Mouse (Mus musculus): ENCODE data around the gene Foxn3. TPM values are rescaled to one million over a fixed set of nuclear protein-coding genes. Genes with fewer than 3 reads are reported as not detected.

The Foxn3 gene
- total RNA-seq, 1 experiment from 2014 or later = 68.9 TPM

GRCm38 (mm10) chr12:99385897-99386834, 177.2 kb downstream of the Foxn3 start:
- peak; percentile 54 for DNase-seq

DNA sequence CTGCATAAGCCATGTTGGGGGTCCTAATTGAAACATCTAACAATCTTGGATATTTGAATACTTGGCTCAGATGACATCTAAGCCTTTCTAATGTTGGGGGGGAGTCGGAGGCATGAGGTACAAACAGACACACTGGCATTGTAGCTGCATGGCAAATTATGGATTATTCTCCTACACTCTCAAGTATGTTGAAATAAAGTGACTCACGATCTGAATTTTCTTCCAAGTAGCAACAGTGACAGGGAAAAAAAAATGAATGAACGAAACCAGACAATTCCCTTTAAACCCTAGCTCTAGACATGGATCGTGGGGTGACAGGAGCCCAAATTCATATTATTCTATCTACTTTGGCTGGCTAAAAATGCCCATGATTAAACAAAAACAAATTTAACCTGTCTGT, 178.3 kb downstream of the Foxn3 start:
- DNase-seq = no peak

DNA sequence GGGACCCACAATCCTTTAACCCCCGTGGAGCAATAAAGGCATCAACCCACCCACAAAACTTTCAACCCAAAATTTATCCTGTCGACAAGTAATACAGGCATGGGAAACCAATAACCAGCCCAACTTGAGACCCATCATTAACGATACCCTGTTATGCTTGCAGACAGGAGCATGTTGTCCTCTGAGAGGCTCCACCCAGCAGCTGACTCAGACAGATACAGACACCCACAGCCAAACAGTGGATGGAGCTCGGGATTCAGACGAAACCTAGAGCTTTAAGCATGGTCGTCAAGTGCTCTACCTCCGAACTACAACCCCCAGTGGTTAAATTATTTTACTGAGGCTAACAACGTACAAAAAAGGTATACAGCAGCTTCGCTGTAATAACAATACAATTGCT, 182.1 kb downstream of the Foxn3 start:
- DNase-seq = no peak

DNA sequence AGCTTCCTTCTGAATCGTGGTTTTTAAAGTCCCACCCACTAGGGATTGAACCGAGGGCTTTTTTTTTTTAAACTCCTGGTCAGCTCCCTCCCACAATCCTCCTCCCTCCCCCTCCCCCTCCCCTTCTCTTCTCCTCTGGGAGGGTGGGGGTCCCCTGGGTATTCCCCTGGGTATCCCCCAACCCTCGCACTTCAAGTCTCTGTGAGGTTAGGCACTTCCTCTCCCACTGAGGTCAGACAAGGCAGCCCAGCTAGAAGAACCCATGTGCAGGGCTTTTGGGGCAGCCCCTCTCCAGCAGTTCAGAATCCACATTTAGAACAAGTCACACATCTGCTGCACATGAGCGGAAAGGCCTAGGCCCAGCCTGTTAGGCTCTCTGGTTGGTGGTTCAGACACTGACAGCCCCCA, 182.5 kb downstream of the Foxn3 start:
- no peak for DNase-seq

GRCm38 (mm10) chr12:99380124-99380523, 183.3 kb downstream of the Foxn3 start:
- no peak for DNase-seq

- DNase-seq = no peak
Measured at GRCm38 (mm10) chr12:99378284-99378683, 185.1 kb downstream of the Foxn3 start.

- no peak for DNase-seq
Measured at GRCm38 (mm10) chr12:99377705-99378104, 185.7 kb downstream of the Foxn3 start.

DNA sequence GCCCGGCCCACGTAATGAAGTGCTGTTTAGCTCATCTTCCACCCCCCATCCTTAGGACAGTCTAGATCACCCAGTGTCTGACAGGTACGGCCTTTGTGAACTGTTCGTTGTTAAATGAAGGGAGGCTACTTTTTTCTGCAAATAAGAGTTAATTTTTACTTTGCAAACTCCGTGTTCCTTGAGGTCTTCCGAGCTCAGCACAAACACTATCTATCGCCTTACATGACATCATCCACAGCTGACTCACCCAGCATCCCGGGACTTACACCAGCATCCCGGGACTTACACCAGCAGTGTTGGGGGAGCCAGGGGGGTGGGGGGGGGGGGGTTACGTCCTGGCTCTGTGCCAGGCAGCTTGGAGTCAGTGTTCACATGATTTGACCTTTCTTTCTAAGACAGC, 186.3 kb downstream of the Foxn3 start:
- peak; percentile 39 for DNase-seq

DNA sequence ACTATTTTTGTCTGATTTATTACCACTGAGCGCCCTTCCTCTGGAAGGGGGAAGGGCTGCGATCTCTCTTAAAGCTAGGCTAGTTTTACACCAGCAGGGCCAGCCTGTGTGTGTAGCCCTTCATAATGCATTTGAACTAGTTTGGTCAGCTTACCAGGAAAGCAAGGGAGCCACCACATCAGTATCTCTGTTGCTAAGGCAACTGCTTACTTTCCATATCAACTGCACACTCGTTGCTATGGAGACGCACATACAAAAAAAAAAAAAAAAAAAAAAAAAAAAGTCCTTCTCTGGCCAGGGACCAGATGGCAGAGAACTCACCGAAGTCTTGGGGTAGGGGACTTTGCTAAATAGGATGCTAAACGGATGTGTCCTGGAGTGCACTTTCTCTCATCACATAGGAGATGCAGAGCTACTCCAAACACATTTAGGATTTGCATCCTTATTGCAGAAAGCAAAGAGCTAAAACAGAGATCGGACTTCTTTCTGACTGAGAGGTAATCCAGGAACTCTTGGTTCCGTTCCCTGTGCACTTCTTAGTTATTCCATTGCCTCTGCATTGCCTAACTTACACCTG, 187.4 kb downstream of the Foxn3 start:
- DNase-seq = no peak

GRCm38 (mm10) chr12:99375426-99375825, 188.0 kb downstream of the Foxn3 start:
- no peak for DNase-seq

DNA sequence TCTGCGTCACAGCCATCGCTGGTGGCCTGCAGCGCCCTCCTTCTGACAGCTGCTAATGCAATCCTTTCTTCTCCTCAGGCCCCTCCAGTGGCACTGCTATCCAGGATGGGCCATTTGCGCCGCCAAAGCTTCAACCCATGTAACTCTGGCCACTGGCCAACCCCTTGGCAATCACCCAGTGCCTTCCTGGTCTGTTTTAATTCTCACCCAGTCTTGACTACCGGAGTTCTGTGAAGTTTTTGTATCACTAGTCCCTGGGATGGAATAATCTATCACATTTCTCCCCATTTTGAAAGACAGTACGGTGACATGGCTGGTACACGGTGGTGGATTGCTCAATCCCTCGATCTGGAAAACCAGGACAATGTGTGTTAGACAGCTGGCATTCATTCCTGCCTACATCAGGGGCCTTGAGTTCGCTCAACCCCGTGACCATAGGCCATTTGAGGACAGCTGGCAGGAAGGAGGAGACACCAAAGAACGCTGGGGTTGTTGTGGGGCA, 189.2 kb downstream of the Foxn3 start:
- DNase-seq = peak; percentile 73

DNA sequence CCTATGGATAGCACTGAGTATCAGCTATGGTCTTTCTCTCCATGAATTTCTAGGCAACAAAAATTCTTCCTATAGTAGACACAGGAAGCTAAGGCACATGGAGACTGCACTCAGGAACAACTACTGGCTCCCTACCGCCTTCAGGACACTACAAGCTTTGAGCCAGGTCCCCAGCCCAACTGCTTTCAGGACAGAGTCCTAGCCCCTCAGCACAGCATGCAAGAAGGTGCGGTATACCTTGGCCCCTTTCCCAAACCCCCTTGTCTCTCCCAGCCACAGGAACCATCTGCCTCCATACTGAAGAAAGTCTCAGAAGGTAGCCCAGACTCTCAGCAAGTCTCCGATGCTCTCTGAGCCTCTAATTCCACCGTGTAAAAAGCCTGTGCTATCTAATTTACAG, 189.8 kb downstream of the Foxn3 start:
- DNase-seq = no peak

GRCm38 (mm10) chr12:99371500-99371899, 191.9 kb downstream of the Foxn3 start:
- DNase-seq = no peak

GRCm38 (mm10) chr12:99368251-99368650, 195.1 kb downstream of the Foxn3 start:
- DNase-seq = no peak

- no peak for DNase-seq
Measured at GRCm38 (mm10) chr12:99365999-99366398, 197.4 kb downstream of the Foxn3 start.

DNA sequence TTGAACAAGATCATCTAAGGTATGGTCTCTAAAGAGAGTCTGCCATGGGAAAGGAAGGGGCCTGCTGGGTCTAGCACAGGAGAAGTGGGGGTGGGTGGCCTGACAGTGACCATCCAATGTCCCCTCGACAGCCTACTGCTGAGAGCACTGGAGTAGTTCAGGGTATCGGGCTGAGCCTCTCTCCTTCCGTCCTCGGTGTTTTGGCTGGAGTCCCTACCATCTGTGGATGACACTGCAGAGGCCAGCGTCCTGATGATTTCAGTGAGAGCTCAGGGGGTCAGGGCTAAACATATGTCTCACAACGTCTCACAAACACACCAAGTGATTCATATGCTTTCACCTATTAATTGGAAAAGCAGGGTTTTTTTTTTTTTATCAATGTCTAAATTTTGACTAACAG, 199.2 kb downstream of the Foxn3 start:
- no peak for DNase-seq

DNA sequence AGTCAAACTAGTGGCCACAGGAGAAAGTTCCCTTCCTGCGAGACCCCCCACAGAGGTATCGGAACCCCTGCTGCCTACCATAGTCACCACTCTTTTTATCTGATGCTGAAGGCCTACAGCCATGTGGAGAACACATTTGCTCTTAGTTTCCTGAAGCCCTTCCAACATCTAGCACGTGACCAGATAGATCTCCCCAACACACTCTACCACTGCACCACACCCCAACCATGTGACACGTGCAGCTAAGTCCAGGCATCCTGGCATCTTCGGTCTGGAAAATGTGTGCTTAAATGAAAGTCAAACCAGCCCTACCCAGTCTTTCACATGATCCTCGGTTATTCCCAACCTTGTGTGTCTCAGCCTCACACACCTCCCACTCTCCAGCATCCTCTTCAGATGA, 200.4 kb downstream of the Foxn3 start:
- DNase-seq = no peak

GRCm38 (mm10) chr12:99361752-99362132, 201.6 kb downstream of the Foxn3 start:
- no peak for DNase-seq

GRCm38 (mm10) chr12:99360958-99361751, 202.2 kb downstream of the Foxn3 start:
- DNase-seq = no peak

DNA sequence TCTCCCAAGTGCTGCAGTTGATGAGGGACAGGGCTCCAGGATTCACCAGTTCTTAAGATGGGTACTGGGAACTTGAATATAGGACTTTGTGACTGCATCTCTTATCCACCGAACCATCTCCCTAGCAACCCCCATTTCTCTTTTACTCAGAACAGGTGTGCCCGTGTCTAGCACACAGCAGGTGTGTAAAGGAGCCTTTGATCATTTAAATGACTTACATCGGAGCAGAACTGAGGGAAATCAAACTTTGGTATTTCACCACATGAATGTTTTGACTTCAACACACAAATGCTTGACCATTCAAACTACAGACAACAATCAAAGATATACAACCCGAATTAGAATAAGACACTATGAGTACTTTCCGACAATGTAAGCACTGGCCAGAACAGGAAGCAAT, 204.7 kb downstream of the Foxn3 start:
- DNase-seq = no peak

DNA sequence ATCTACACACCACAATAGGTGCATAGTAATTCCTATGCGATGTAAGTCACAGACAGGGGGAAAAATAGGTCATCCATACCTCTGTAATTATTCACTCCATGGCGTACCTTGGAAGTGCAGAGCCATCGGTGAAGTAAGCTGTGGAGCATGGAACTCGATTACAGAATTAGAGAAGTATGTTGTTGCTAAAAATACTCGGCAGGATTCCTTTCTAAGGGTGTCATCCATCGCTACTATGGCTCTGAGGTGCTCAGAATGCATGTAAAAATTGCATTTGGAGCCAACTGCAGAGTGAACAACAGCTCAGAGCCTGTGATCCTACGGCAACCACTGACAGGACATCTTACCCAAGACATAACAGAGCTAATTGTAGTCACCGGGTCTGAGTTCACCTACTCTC, 206.7 kb downstream of the Foxn3 start:
- no peak for DNase-seq

GRCm38 (mm10) chr12:99353692-99354091, 209.7 kb downstream of the Foxn3 start:
- no peak for DNase-seq

DNA sequence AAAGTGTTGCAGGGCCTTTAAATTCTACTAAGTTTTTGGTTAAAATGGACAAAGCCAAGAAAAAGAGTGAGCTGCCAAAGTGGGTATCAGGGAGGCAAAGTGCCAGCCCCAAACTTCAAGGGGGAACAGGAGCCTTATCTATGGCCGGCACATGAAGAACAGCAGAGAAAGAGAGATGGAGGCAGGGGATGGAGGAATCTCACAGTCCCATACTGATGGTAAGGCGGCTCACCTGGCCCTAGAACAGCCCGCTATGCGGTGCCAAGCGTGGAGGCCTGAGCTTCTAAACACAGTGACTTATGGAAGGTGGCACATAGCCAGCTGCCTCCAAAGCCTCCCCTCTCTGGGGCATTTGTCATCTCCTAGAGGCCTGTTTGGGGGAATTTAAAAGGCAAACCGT, 210.8 kb downstream of the Foxn3 start:
- DNase-seq = peak; percentile 43

Measured in adrenal gland, postnatal 14 days (tissue).